Mouse (Mus musculus): ENCODE data around the gene Igf1r.

The Igf1r gene

DNA sequence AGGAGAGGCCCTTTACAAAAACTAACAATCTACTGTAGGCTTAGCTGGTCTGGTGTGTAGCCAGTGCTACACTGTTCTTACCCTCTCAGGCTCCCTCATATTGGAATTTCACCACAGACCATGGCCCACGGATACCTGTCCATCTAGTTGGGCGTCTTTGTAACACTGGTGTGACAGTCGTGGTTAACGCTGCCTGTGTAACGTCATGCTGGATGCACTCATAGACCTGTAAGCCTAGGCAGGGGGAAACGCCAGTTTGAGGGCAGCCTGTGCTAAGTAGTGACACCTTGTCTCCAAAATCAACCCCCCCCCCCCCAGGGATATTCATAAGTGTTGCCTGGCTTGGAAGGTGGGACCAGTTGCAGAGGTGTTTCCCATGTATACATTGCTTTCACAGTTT lies 4.7 kb downstream of the Igf1r start:
- DNase-seq (ENCODE audit: low spot score in 2 of 2), result no peak

DNA sequence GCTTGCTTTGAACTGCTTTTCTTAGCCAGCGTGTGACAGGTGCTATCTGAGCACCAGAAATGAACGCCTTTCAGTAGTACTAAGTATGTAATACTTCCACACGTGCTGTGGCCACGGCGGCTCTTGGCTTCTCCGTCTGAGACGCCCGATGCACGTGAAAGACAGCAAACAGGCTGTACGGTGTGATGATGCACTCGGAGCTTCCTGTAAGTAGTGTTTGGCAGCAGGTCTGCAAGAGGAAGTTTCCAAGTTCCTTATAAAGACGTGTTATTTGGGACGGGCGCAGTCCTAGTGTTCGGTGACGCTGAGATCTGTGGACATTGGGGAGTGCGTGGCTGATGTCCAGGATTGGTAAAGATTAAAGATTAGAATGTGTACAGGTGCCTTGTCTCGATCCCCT lies 5.4 kb downstream of the Igf1r start:
- DNase-seq (ENCODE audit: low spot score in 2 of 2), result no peak

DNA sequence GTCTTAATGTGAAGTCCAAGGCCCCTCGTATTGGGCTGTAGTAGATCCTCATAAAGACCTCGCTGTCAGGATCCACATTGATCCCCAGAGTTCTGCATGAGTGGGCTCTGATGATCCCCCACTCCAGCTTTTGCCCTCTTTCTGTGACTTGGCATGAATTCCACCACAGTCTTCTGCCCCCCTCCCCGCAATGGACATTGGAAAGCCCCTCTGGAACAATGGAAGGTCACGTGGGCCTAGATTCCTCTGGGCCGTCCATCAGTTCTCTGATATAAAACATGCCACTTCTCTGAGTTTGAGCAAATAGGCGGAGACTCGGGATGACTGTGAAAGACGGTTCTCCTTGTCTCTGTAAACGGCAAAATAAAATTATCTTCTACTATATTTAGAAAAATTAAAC lies 8.1 kb downstream of the Igf1r start:
- DNase-seq (ENCODE audit: low spot score in 2 of 2), result no peak

DNA sequence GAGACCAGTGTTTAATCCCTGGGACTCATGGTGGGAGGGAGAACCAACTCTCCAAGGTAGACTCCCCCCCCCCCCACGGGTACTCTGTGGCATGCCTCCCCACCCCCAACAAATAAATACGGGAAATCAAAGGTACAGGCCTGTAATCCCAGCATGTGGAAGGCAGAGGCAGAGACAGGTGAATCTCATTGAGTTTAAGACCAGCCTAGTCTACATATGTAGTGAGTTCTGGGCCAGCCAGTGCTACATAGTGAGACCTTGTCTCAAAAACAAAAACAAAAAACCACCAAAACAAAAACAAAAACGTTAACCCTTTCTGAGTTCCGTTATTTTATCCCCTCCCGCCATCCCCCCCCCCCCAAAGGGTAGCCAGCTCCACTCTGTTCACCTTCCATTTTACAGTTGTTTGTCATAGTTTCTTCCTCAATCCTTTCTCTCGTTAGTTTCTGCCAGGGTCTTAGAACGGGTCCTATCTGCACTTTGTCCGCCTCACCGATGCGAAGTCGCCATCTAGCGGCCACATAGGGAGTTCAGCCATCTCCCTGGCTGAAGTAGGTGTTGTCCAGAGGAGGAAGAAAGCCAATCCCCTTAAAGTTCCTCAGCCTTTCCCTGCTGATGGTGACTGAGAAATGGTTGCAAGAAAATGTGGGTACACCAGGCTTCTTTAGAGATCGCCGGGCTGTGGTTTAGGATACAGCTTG lies 9.1 kb downstream of the Igf1r start:
- DNase-seq (ENCODE audit: low spot score in 2 of 2), result peak; percentile 48 to 79

DNA sequence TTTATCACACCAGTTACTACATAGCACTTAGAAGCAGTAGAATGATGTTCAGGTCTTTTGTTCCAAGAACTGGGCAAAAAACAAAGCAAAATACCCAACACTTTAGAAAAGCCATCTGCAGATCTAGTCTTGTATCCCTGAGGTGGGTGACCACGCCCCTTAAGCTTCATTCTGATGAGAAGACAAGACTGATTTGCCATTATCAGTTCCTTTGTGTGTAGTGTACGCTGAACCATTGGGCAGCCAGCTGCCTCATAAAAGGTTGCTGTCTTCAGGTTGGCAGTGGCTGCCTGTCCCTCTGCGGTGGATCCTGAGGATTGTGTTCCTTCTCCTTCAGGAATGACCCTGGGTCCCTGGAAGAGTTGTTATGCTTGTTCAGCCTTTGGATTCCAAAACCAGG lies 11.1 kb downstream of the Igf1r start:
- no peak for DNase-seq (ENCODE audit: low spot score in 2 of 2)

DNA sequence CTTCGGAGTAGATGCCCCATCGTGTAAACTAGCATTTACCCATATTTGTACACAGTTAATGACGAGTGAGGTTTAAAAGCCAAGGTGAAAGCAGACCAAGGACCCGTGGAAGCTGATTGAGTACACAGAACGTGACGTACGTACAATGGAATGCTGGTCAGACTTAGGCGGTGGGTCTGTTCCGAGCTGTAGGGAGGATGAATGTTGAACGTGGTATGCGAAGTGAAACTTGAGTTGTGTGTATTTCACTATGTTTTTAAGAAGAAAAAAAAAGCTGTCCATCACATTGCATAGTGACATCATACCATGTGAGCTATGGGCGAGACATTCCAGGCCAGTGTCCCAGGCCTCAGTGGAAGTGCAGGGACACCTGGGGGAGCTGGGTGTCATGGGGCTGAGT lies 15.8 kb downstream of the Igf1r start:
- no peak for DNase-seq (ENCODE audit: low spot score in 2 of 2)

DNA sequence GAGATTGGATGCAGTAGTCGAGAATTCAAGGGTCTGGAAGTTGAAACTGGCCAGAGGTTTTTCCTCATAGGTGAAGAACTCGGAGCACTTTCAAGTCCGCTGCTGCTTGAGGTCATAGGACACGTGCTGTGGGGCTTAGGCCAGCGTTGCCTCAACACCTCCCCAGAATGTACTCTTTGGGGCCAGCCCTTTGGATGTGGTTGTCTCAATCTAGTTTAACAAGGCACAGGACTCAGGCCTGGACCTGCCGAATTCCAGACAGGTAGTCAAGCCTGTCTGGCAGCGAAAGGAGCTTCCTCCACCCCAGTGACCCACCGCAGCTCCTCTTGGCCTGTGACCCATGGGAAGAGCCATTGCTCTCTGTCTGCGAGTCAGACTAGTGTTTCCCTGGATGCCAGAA lies 16.4 kb downstream of the Igf1r start:
- DNase-seq (ENCODE audit: low spot score in 2 of 2), result no peak

DNA sequence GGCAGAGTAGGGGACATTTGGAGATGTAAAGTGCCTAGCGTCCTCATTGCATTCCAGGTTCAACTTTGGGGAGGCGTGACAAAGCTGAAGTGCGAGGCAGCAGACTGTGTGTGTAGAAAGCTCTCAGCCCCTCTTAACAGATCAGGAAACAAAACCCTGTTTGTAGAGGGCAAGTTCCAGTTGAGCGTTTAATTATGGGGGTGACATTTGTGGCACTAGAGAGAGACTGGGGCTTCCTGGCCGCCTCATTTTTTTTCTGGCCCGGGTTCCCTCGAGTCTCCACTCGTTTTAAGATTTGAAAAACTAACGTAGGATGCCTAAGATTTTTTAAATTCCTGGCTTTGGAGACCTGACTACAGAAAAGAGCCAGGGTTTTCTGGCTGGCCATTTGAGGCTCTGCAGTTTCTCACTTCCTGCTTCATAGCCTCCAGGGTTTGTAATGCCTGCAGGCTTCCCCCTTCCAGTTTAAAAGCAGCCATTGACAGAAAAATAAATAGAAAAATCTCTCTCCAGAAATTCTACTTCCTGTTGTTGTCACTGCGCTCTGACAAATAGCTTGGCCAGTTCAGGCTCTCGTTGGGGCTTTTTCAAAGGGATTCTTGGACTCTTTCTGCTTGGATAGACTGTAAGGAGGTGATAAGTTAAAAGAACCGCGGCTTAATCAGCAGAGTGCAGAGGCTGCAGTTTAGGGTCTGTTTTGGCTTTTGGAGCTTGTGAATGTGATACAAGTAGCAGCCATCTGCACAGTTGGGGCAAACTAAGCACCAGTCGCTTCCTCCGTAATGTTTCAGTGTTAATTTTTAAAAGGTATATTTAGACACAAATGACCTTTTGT lies 20.8 kb downstream of the Igf1r start:
- DNase-seq (ENCODE audit: low spot score in 2 of 2), result no peak

DNA sequence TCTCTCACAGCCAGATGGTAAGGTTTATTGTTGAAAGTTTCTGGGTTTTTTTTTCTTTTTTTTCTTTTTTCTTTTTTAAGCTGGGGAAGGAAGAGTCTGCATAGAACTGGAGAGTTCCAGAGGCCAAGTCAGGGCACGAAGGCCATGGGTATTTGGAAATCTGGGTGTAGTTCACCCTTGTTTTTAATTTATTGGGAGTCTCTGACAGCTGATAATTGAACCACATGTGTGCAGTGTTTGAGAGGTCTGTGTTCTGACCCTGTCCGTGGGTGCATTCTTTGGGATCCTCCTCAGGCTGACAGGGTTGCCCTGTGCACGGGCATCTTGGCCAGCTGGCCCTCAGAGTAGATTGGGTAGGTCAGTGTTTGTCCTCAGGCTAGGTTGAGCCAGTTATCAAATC lies 29.3 kb downstream of the Igf1r start:
- DNase-seq (ENCODE audit: low spot score in 2 of 2), result no peak

DNA sequence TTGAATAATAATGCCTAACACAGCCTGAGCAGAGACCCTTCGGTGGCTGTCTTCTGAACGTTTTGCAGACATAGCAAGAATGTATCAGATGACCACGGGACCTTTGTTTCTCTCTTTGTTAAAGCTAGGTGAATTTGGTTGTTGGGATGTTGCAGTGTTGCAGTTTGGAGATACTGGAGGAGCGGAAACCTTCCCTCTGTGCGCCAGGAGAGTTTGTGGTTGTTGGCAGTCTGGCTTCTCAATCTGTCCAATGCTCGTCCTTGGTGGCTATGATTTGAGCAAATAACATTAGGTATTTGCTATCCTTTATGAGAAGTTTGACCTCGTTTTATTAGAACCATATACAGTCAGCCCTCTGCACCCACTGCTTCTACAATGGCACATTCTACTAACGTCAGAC lies 30.2 kb downstream of the Igf1r start:
- no peak for DNase-seq (ENCODE audit: low spot score in 2 of 2)

DNA sequence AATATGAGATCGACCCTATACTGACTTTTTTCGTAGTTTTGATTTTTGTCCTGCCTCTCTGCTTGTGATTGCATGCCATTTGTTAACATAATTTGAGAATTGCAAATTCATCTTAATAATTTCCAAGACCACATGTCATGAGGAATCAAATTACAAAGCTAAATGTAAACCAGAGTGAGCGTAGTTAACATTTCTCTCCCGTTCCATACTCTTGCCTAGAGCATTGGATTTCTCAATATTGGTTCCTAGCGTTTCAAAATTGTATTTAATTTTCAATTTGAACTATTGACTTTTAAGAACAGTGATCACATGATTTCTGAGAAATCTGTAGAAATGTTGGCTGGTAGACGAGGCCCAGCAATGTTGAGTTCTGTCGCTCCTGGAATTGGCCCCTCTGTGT lies 30.8 kb downstream of the Igf1r start:
- DNase-seq (ENCODE audit: low spot score in 2 of 2), result no peak

DNA sequence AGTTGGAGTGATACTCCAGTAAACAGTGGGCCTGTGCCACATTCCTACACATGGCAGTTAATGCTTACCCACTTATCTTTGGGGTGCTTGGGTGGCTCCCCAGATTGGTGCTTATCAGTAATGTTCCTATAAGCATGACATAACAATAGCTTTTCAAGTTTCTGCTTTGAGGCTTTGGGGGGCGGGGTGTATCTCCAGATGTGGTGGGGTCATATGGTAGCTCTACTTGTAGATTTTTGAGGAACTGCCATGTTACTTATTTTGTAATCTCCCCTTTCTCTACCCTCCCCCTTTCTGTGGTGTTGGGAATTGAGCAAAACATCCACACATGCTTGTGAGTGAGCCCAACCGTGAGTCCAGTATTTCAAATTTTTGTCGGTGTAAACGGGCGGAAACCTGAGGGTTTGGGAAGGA lies 32.4 kb downstream of the Igf1r start:
- DNase-seq (ENCODE audit: low spot score in 2 of 2), result no peak

DNA sequence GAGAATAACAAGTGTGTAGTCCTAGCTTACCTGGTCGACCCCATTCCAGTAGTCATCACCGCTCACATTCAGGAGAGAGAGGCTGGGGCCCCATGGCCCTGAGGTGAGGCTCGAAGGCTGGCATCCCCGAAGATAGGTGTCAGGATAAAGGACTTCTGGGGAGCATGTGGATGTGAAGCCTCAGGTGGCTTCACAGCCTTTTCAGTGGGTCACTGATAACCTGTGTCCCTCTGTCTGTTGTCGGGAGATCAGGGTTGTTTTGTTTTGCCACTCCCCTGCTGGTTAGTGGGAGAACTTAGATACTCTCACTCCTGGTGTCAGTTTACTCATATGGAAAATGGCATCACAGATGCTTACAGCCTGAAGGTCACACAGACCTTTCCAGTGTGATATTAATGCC lies 32.9 kb downstream of the Igf1r start:
- DNase-seq (ENCODE audit: low spot score in 2 of 2), result no peak

DNA sequence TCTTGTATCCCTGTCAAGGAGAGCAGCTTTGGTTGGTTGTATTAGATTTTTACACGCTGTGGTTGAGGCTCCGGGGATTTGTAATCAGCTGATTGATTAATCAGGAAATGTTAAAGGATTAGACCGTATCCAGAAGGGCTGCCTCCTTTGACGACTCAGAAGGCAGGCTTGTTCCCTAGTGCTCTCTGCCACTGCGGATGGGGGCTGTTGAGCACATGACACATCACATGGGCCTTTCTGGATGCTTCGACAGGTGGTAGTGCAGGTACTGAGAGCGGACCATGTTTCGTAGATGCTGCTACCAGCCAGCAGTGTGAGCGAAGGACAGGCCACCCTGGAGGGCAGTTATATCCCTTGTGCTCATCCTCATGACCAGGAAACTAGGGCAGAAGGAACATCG lies 33.6 kb downstream of the Igf1r start:
- DNase-seq (ENCODE audit: low spot score in 2 of 2), result no peak

DNA sequence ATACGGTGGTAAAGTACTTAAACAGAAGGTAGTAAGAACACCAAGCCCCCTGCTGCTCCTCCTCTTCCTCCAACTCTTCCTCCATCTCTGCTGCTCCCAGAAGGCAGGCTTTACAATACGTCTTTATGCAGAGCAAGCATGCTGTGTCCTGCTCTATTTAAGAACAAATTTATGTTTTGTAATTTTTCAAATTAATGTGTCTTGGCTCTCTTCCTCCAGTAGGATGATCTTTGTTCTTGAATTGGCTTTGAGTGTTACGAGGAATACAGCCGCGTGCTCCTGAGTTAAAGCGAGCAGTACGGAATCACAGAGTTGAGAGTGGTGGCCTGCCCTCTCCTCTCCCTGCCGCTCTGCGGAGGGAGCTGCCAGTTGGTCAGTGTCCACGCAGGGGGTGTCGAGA lies 34.2 kb downstream of the Igf1r start:
- no peak for DNase-seq (ENCODE audit: low spot score in 2 of 2)

DNA sequence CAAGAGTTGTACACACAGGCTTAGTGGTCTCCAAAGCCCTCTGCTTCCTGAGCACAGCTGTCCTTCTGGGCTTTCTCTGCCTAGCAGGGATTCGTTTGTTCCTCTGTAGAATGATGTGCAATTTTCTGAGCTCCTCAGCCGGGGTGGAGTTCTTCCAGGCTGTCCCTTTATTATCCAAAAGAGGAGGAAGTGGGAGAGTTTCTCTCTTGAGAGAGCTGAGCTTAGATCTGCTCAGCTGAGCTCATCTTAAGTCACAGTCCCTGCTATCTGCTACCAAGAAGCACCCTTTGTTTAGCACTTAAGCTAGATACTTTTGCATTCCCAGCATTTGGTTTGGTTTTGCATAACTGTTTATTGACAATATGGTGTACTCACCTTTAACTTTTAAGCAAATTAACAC lies 36.7 kb downstream of the Igf1r start:
- DNase-seq (ENCODE audit: low spot score in 2 of 2), result no peak

DNA sequence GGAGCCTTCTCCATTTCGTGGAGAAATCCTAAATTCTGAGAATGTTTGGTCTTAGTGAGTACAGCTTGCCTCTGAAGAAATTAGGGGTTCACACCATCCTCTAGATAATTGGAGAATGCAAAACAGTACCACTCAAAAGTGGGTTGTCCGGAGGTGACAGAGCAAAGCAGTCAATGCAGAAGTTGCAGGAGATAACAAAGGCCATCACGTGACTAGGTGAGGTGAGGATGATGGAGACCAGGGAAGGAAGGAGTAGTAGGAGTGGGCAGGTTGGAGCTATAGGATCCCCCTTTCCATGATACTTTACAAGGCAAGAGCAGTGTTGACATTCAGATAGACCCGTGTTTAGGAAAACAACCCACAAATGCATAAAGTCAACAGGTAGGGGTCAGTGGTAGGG lies 41.0 kb downstream of the Igf1r start:
- no peak for DNase-seq (ENCODE audit: low spot score in 2 of 2)

DNA sequence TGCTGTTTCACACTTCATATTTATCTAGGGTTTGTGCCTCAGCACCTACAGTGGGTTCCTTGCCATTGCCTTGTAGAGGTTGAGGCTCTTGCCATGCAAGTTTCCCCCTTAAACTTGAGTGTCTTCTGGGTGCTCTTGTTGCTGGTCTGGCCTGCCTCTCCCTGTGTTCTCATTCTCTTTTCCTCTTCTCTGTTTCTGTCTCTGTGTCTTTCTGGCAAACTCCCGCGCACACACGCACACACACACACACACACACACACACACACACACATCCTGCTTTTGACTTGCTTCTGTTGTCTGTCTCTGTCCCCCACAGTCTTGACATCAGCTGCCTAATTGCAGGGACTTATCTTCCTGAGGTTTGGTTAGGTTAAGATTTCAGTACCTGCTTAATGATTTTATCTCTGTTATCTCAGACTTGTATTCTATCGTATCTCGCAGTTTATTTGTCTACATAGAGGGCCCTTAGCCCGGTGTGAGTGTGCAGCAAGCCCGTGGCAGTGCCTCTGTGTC lies 41.8 kb downstream of the Igf1r start:
- DNase-seq (ENCODE audit: low spot score in 2 of 2), result no peak

DNA sequence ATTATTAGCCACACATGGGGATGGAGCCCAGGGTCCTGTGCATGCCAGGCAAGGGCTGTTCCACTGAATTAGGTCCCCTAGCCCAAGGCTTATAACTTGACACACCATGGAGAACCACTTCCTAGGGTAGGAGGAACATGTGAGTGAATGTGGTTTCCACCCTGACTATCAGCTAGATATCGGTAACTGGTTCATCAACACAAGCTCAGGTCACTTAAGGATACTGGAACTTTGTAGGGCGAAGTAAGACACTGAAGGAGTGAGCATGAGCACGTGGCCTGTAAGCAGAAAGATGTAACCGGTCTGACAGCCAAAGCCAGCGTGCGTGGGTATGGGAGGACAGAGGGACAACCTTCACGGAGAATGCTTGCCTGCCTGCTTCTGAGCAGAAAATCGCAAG lies 42.6 kb downstream of the Igf1r start:
- no peak for DNase-seq (ENCODE audit: low spot score in 2 of 2)

DNA sequence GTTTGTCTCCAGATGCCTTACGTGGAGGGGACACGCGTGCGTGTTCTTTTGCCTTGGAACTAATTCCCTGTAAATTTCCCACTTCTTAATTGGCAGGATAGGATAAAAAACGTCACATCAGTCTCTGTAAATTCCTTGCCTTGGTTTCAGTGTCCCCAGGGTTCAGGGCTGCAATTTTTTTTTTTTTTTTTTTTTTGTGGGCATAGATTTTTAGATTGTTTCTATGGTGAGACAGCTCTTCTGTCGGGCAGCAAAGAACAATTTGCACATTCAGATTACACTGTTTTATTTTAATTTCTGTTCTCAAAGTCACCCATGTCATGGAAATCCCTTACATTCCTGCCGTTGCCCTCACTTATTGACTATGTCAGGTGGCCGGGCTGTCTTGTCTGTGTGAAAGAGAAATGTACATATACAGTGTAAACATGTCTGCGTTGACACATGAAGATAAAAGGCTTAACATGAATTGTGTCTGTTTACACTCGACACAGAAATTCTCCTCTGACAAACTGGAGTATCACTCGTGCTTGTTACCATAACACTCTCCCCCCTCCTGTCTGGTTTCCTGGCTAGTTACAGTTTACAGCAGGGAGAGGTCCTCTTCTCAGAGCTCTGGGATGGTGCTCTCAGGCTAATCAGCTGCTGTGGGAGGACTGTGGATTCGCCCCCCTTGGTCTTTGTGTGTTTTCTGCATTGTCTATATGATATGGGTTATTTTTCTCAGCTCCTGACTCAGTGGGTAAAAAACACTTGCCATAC lies 43.8 kb downstream of the Igf1r start:
- no peak for DNase-seq (ENCODE audit: low spot score in 2 of 2)

DNA sequence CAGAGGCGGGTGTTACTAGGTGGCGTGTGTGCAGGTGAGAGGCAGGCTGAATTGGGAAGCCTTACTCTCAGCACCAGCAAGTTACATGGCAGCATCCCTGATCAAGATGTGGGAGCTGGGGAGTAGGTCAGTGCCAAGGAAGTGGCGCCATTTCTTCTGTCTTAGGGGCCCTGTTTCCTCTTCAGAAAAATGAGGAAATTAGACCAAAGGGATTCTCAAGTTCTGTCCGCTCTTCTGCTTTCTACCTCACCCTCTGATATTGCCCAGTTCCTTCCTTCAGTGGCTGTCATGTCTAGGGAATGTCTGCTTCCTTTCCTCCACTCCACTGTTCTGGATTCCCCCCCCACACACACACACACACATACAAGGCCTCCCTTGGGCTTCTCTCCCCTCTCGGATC lies 48.6 kb downstream of the Igf1r start:
- DNase-seq (ENCODE audit: low spot score in 2 of 2), result no peak

DNA sequence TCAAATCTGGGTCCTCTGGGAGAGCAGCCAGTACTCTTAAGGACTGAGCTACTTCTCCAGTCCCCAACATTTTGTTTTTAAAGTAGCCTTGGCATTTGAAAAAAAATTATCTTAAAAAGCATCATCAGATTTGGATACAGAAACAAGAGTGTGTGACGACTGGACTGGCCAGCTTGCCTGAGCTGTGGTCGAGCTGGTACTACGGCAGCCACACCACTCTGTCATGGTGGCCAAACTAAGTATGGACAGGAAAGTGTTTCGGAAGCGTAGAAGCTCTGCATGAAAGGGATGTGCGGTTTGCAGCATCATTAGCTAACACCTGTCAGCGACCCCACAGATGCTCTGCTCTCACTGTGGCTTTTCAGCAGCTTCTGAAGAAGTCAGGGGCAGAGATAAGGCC lies 53.4 kb downstream of the Igf1r start:
- DNase-seq (ENCODE audit: low spot score in 2 of 2), result no peak

DNA sequence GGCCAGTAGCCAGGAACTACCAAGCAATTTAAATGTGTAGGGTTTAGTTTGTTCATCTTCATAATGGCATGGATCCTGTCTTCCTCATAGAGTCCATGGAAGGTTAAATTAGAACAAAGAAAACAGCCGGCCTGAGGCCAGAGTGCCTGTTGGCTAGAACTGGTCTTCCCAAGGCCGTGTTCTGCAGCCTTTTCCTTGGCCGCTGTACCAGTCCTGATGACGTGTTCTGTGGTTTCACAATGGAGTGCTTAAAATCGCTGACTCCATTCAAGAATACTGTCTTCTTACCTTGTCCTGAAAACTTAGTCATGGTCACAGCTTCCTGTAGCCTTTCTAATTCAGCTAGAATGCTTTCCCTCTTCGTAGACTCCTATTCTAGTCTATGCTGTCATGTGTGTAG lies 53.9 kb downstream of the Igf1r start:
- DNase-seq (ENCODE audit: low spot score in 2 of 2), result no peak

Measured in frontal cortex, postnatal 10 days (tissue).